Mouse (Mus musculus): ENCODE measurements at regions not wholly inside any gene's neighbourhood (a gene's known extent, or its start where the extent isn't known, plus 50 kb on each side); places are given as distances from the start of the nearest gene placed in this dataset.

GRCm38 (mm10) chr16:78156876-78157232, 144.4 kb upstream of the Cxadr start:
- TF ChIP-seq POLR2A (IDR thresholded peaks at IDR 0.05; ENCODE audit: extremely low read depth, insufficient read depth, low read length) (no peak), CTCF (IDR thresholded peaks at IDR 0.05; ENCODE audit: low read depth, low read length) (no peak)
